Mouse (Mus musculus) liver, adult 2 months (tissue): ENCODE results near the gene Ces1b. TPM values are rescaled to one million over a fixed set of nuclear protein-coding genes. Genes with fewer than 3 reads are reported as not detected.
A peak's percentile ranks its signal among the peaks of the same experiment; 100 is the strongest.

ENCODE experiments used
- DNase-seq: peaks from one replicate; pipeline ENCODE4 v3.0.0-alpha.2; 2011; ENCODE audit warnings: low read depth, low spot score; ENCODE audit errors: extremely low read depth
- H3K27ac ChIP-seq: fragments of 200-500 bp; replicated peaks from 2 replicates; pipeline ENCODE4 v1.5.1; 2012; ENCODE audit warnings: low read depth, mild to moderate bottlenecking, control low read depth, inconsistent platforms, low read length; ENCODE audit not compliant: insufficient read depth
- H3K27me3 ChIP-seq: fragments of 200-500 bp; 2 replicates; pipeline ENCODE4 v1.6.1; 2012; ENCODE audit warnings: mild to moderate bottlenecking, moderate library complexity, low read length, inconsistent platforms; ENCODE audit not compliant: control insufficient read depth, insufficient read depth
- H3K36me3 ChIP-seq: fragments of 200-500 bp; 2 replicates; pipeline ENCODE4 v1.6.1; 2012; ENCODE audit warnings: low read length, inconsistent platforms; ENCODE audit not compliant: control insufficient read depth, insufficient read depth
- H3K4me1 ChIP-seq: fragments of 200-500 bp; 2 replicates; pipeline ENCODE4 v1.6.1; 2011; ENCODE audit warnings: low read length; ENCODE audit not compliant: control insufficient read depth, insufficient read depth
- H3K4me3 ChIP-seq: fragments of 200-500 bp; 2 replicates; pipeline ENCODE4 v1.5.1; 2011; ENCODE audit warnings: low read depth, mild to moderate bottlenecking, control low read depth, low read length, moderate library complexity; ENCODE audit not compliant: insufficient read depth
- H3K79me2 ChIP-seq: fragments of 200-500 bp; 2 replicates; pipeline ENCODE4 v1.6.1; 2012; ENCODE audit warnings: inconsistent platforms, mild to moderate bottlenecking, low read length, moderate library complexity; ENCODE audit not compliant: control insufficient read depth, insufficient read depth
- H3K9ac ChIP-seq: fragments of 200-500 bp; 2 replicates; pipeline ENCODE4 v1.6.1; 2012; ENCODE audit warnings: low read depth, mild to moderate bottlenecking, control low read depth, inconsistent platforms, low read length
- CTCF ChIP-seq: fragments of 200-500 bp; IDR thresholded peaks from 2 replicates; pipeline ENCODE4 v1.5.1; 2011; ENCODE audit warnings: low read depth, low read length, control low read depth
- POLR2A ChIP-seq: fragments of 200-500 bp; IDR thresholded peaks from 2 replicates; pipeline ENCODE4 v1.6.1; 2011; ENCODE audit warnings: low read length, control low read depth; ENCODE audit not compliant: insufficient read depth; ENCODE audit errors: extremely low read depth
- WGBS: fragments of 180-500 bp; shearing (Covaris S2); methylation state at CpG from one replicate; pipeline ENCODE4 v1.1.7; 2018; 5-methylcytosine and 5-hydroxymethylcytosine counted together
- polyA plus RNA-seq: library from polyadenylated mRNA; depleted of rRNA; stranded (reverse); fragments of >200 nt; gene quantifications from 2 replicates; pipeline ENCODE4 v1.2.3, GENCODE M21; 2012; rRNA removed
- total RNA-seq: library from RNA; depleted of rRNA; stranded (reverse); fragments of >200 nt; gene quantifications from 2 replicates; pipeline ENCODE4 v1.2.3, GENCODE M21; 2014; rRNA removed

The Ces1b gene
- total RNA-seq: 51.9 and 54.4 TPM in 2 replicates
- 62.2 and 86.9 TPM in 2 replicates for polyA plus RNA-seq

DNA sequence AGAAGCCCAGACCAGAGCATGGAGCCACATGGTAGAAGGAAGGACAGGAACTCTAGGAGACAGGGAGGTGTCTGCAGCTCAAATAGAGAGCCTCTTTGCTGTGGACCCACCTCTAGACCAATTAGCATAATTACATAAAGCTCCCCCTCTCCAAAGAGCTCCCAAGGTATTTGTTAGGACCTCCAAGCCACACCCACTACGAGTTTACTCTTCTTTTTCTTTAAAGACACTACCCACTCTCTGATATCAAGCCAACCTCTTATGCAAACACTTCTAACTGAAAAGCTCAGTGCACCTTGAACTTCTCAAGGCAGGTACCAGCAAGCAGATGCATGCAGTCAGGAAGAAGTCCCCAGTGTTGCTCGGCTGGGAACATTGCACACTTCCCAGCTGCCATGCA is at the start of gene Ces1b:
Gene Ces1b, minus strand, starts transcription at position 131 of the 400 bp plus-strand sequence.
- TF ChIP-seq POLR2A: no peak
- no peak for TF ChIP-seq CTCF
- peak; percentile 92 for DNase-seq
- Histone ChIP-seq H3K36me3 (peaks cover 10% of the 10 kb centered on the region), H3K4me3 (peak within 1 kb of the TSS; percentile 43), H3K27me3 (no peaks in the 10 kb centered on the region), H3K27ac (peak within 1 kb of the TSS; percentile 76), H3K9ac (peak within 1 kb of the TSS; percentile 64), H3K4me1 (peaks cover 20% of the 10 kb centered on the region), H3K79me2 (no peaks in the 10 kb centered on the region; the same call in 1 of the 2 replicates)
- WGBS: 11% methylated on average over 2 of the region's 2 CpGs

GRCm38 (mm10) chr8:93126476-93126875 is 46.7 kb upstream of the Ces1b start:
- WGBS: 19% methylated on average over 2 of the region's 2 CpGs

DNA sequence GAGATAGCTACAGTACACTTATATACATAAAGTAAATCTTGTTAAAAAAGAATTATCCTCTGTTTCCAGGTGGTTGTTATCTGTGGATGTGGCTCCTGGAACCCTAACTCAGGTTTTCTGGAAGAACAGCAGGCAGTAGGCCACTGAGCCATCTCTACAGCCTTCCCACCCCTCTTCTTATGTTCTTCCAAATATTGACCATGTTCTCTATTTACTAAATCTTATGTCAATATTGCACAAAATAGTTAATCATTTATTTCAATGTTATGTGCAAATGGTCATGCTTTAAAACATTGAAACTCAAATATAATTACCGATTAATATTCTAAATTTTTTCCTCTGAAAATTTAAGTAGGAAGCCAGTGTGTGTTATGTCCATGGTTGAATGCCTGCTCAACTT is 42.2 kb upstream of the Ces1b start:
- H3K36me3 ChIP-seq: peaks cover 71% of the 10 kb centered on the region
- 13% methylated on average over 1 of the region's 1 CpGs for WGBS

More at GRCm38 (mm10) chr8:93126476-93126875, 46.7 kb upstream of the Ces1b start:
- Histone ChIP-seq H3K4me1 (peaks cover 37% of the 10 kb centered on the region), H3K36me3 (peaks cover 56% of the 10 kb centered on the region), H3K27me3 (no peaks in the 10 kb centered on the region), H3K4me3 (no peak overlapping the region), H3K79me2 (no peaks in the 10 kb centered on the region; the same call in 1 of the 2 replicates), H3K9ac (no peak overlapping the region), H3K27ac (peak overlapping the region; percentile 23; the same call in 1 of the 2 replicates)
- TF ChIP-seq CTCF (no peak), POLR2A (no peak)
- peak; percentile 90 for DNase-seq

DNA sequence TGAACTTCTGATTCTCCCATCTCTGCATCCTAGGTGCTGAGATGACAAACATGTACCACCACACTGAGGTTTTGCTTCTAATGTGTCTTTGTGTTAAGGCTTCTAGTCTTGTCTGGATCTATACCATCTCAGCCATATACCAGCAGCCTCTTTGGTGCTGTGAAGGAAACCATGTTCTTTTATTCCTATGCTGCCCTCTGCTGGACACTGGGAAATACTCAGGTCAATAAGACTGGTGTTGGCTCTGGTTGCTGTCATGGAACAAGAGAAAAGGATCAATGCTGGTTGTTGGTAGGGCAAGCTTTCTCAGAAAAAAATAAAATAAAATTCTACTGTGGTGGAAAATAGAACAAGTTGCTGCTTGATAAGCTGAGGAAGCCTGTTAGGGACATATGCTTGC is 15.6 kb upstream of the Ces1b start:
- Histone ChIP-seq H3K4me1 (no peaks in the 10 kb centered on the region), H3K4me3 (no peak overlapping the region), H3K79me2 (no peaks in the 10 kb centered on the region), H3K27ac (no peak overlapping the region), H3K36me3 (peaks cover 13% of the 10 kb centered on the region), H3K9ac (no peak overlapping the region), H3K27me3 (no peaks in the 10 kb centered on the region)
- TF ChIP-seq CTCF (peak; percentile 28; the same call in 1 of the 2 replicates), POLR2A (no peak)
- peak; percentile 67 for DNase-seq

More for the DNA sequence above, 42.2 kb upstream of the Ces1b start:
- no peak for TF ChIP-seq CTCF
- TF ChIP-seq POLR2A: no peak
- no peaks in the 10 kb centered on the region for H3K27me3 ChIP-seq
- H3K4me1 ChIP-seq: peaks cover 25% of the 10 kb centered on the region
- H3K79me2 ChIP-seq: no peaks in the 10 kb centered on the region
- no peak overlapping the region for H3K4me3 ChIP-seq
- H3K9ac ChIP-seq: no peak overlapping the region
- peak; percentile 83 for DNase-seq
- H3K27ac ChIP-seq: peak overlapping the region; percentile 67

DNA sequence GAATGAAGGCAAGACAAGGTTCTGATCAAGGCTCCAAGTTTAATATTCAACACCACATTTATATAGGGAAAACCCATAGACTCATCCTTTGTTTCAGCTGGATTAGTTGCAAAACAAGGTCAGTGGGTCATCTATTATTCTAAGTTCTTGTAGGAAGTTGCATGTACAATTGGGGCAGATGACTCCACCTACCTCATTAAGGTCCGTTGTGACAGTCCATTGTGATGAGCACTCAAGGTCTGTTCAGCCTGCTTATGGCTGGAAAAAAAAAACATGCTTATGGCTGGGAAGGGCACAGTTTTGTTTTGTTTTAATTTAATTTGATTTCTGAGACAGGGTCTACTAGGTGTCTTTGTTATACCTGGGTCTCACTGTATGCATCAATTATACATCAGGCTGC is 11.5 kb upstream of the Ces1b start:
- TF ChIP-seq CTCF (no peak), POLR2A (no peak)
- H3K9ac ChIP-seq: no peak overlapping the region
- WGBS: 74% methylated on average over 1 of the region's 1 CpGs
- no peak overlapping the region for H3K27ac ChIP-seq
- H3K4me1 ChIP-seq: no peaks in the 10 kb centered on the region
- H3K36me3 ChIP-seq: no peaks in the 10 kb centered on the region
- no peaks in the 10 kb centered on the region for H3K27me3 ChIP-seq
- DNase-seq: no peak
- no peak overlapping the region for H3K4me3 ChIP-seq
- no peaks in the 10 kb centered on the region for H3K79me2 ChIP-seq

DNA sequence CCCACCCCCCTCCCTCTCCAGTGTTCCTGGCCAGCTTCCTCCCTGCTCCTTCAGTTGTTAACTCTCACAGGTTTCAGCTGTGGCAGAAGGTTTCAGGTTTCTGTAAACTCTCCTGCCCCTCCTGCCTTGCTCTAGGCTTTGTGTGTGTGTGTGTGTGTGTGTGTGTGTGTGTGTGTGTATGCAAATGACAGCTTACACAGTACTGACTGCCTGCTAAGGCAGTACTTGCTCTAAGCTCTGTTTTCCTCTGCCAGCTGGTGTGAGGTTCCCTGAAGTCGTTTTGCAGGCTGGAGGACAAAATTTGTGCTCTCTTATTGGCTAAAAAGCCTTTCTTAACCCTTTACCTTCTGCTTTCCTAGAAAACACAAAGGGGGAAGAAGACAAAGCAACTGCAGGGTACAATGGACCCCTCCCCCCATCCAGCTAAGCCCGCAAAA is 8.9 kb upstream of the Ces1b start:
- DNase-seq: no peak
- no peaks in the 10 kb centered on the region for H3K79me2 ChIP-seq
- 23% methylated on average over 2 of the region's 2 CpGs for WGBS
- H3K4me3 ChIP-seq: no peak overlapping the region
- TF ChIP-seq POLR2A: no peak
- TF ChIP-seq CTCF: no peak
- H3K9ac ChIP-seq: no peak overlapping the region
- H3K4me1 ChIP-seq: no peaks in the 10 kb centered on the region
- no peaks in the 10 kb centered on the region for H3K27me3 ChIP-seq
- H3K27ac ChIP-seq: no peak overlapping the region
- H3K36me3 ChIP-seq: no peaks in the 10 kb centered on the region
